Mouse (Mus musculus): ENCODE results near the gene Eps8. TPM values are rescaled to one million over a fixed set of nuclear protein-coding genes. Genes with fewer than 3 reads are reported as not detected.

The Eps8 gene
- total and polyA plus RNA-seq, 3 experiments, result 0.08 to 0.15 TPM; not detected in 1

DNA sequence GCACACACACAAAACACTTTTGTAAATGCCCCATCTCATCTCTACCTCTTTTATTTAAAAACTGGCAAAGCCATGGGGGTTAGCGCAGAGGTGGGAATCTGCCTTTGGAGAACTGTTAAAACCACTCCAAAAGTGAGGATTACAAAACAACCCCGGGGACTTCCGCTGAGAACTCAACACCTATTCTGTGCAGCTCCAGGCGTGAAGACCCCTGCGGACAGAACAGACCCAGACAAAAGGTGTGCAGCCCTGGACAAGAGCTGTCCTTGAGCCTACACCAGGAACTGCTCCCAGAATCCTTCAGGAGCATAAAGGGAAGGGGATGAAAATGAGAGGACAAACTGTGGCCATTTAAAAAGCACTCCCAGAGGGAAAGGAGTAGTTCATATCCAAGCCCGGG lies 159.4 kb downstream of the Eps8 start:
- Histone ChIP-seq H3K79me2 (ENCODE audit: control insufficient read depth, insufficient read depth, low read length, poor library complexity) (no peaks in the 10 kb centered on the region), H3K4me3 (ENCODE audit: control insufficient read depth in 1 of 2, insufficient read depth in 1 of 2, low read depth in 2 of 2, low read length in 2 of 2) (no peak overlapping the region), H3K4me1 (ENCODE audit: control insufficient read depth in 1 of 2, insufficient read depth in 2 of 2, low read length in 2 of 2) (no peaks in the 10 kb centered on the region), H3K9me3 (replicated peaks; ENCODE audit: insufficient read depth, low read length) (no peaks in the 10 kb centered on the region), H3K36me3 (ENCODE audit: control insufficient read depth in 1 of 2, insufficient read depth in 2 of 2, low read length in 2 of 2) (no peaks in the 10 kb centered on the region), H3K27me3 (ENCODE audit: control insufficient read depth in 1 of 2, insufficient read depth in 2 of 2, low read length in 2 of 2) (no peaks in the 10 kb centered on the region), H3K27ac (ENCODE audit: control insufficient read depth, low read depth, low read length) (no peak overlapping the region), H3K9ac (ENCODE audit: control insufficient read depth, low read depth, low read length, poor library complexity, severe bottlenecking) (no peak overlapping the region)
- no peak for DNase-seq (ENCODE audit: low read depth, low spot score)
- no peak for TF ChIP-seq E2F4 (IDR thresholded peaks at IDR 0.05; ENCODE audit: borderline replicate concordance, low read depth, low read length)

DNA sequence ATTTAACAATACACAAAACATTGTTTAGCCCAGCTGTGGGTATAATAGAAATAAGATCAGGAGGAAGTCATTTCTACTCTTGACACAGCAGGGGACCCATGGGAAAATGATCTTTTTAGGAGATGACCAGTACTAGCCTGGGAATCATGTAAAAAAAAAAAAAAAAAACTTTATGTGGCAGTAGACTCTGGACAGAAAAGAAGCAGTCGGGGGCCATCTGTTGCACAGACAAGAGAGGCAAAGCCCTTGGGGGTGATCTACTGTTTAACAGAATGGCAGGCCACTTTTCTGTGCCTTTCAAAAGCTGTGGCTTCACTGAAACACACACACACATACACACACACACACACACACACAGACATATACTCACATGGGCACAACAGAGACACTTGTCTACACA lies 159.9 kb downstream of the Eps8 start:
- no peak for DNase-seq (ENCODE audit: low read depth, low spot score)
- no peak overlapping the region for H3K9ac ChIP-seq (ENCODE audit: control insufficient read depth, low read depth, low read length, poor library complexity, severe bottlenecking)
- H3K36me3 ChIP-seq (ENCODE audit: control insufficient read depth in 1 of 2, insufficient read depth in 2 of 2, low read length in 2 of 2), result no peaks in the 10 kb centered on the region
- no peak overlapping the region for H3K27ac ChIP-seq (ENCODE audit: control insufficient read depth, low read depth, low read length)
- H3K9me3 ChIP-seq (replicated peaks; ENCODE audit: insufficient read depth, low read length), result no peaks in the 10 kb centered on the region
- no peaks in the 10 kb centered on the region for H3K27me3 ChIP-seq (ENCODE audit: control insufficient read depth in 1 of 2, insufficient read depth in 2 of 2, low read length in 2 of 2)
- no peak for TF ChIP-seq POLR2A (IDR thresholded peaks at IDR 0.05; ENCODE audit: control insufficient read depth in 1 of 2, insufficient read depth in 1 of 2, low read depth in 1 of 2, low read length in 2 of 2, poor library complexity in 1 of 2)
- TF ChIP-seq SIN3A (IDR thresholded peaks at IDR 0.05; ENCODE audit: low read length), result no peak
- TF ChIP-seq MAX (IDR thresholded peaks at IDR 0.05; ENCODE audit: low read length), result no peak
- no peaks in the 10 kb centered on the region for H3K79me2 ChIP-seq (ENCODE audit: control insufficient read depth, insufficient read depth, low read length, poor library complexity)
- no peaks in the 10 kb centered on the region for H3K4me1 ChIP-seq (ENCODE audit: control insufficient read depth in 1 of 2, insufficient read depth in 2 of 2, low read length in 2 of 2)
- H3K4me3 ChIP-seq (ENCODE audit: control insufficient read depth in 1 of 2, insufficient read depth in 1 of 2, low read depth in 2 of 2, low read length in 2 of 2), result no peak overlapping the region

DNA sequence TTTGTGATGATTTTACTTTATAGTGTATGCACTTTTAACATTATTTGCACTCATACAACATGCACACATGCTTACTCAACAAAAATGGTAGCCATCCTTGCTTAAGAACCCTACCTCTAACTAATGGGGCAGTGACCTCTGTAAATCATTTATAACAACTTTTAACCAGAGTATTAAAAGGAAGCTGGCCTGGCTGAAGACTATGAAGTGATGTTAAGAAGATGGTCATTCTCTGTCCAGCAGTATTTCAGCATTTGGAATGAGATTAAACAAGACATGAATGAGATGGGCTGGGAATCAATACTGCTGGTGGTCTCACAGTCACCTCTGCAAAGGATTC lies 160.6 kb downstream of the Eps8 start:
- no peak overlapping the region for H3K4me3 ChIP-seq (ENCODE audit: control insufficient read depth in 1 of 2, insufficient read depth in 1 of 2, low read depth in 2 of 2, low read length in 2 of 2)
- H3K9ac ChIP-seq (ENCODE audit: control insufficient read depth, low read depth, low read length, poor library complexity, severe bottlenecking), result no peak overlapping the region
- DNase-seq (ENCODE audit: low read depth, low spot score), result no peak
- H3K4me1 ChIP-seq (ENCODE audit: control insufficient read depth in 1 of 2, insufficient read depth in 2 of 2, low read length in 2 of 2), result no peaks in the 10 kb centered on the region
- H3K36me3 ChIP-seq (ENCODE audit: control insufficient read depth in 1 of 2, insufficient read depth in 2 of 2, low read length in 2 of 2), result no peaks in the 10 kb centered on the region
- TF ChIP-seq POLR2AphosphoS5 (IDR thresholded peaks at IDR 0.05; ENCODE audit: borderline replicate concordance, low read depth, low read length), result no peak
- TF ChIP-seq CHD2 (IDR thresholded peaks at IDR 0.05; ENCODE audit: low read length), result no peak
- no peak for TF ChIP-seq E2F4 (IDR thresholded peaks at IDR 0.05; ENCODE audit: borderline replicate concordance, low read depth, low read length)
- no peak for TF ChIP-seq TCF12 (IDR thresholded peaks at IDR 0.05; ENCODE audit: low read depth, low read length)
- no peak for TF ChIP-seq CTCF (IDR thresholded peaks at IDR 0.05 in 2 of 3, conservative IDR thresholded peaks at IDR 0.05 in 1 of 3; ENCODE audit: control insufficient read depth in 1 of 3, insufficient read depth in 1 of 3, low read depth in 2 of 3, low read length in 3 of 3, poor library complexity in 1 of 3, severe bottlenecking in 1 of 3)
- no peak for TF ChIP-seq MEF2A (IDR thresholded peaks at IDR 0.05; ENCODE audit: extremely low read depth, insufficient replicate concordance, low read depth, low read length, poor library complexity, severe bottlenecking)
- TF ChIP-seq ZC3H11A (IDR thresholded peaks at IDR 0.05; ENCODE audit: low read depth, low read length), result no peak
- TF ChIP-seq KAT2A (conservative IDR thresholded peaks at IDR 0.05; ENCODE audit: low read depth, low read length), result no peak
- TF ChIP-seq MYB (IDR thresholded peaks at IDR 0.05; ENCODE audit: low read depth, low read length), result no peak
- TF ChIP-seq RAD21 (IDR thresholded peaks at IDR 0.05; ENCODE audit: low read depth, low read length), result no peak
- no peak for TF ChIP-seq TBP (IDR thresholded peaks at IDR 0.05; ENCODE audit: low read depth, low read length)
- no peak for TF ChIP-seq HCFC1 (IDR thresholded peaks at IDR 0.05; ENCODE audit: low read depth, low read length)
- no peak for TF ChIP-seq MYC (IDR thresholded peaks at IDR 0.05; ENCODE audit: low read depth, low read length)
- no peak for TF ChIP-seq GATA1 (IDR thresholded peaks at IDR 0.05; ENCODE audit: low read depth, low read length)
- no peak for TF ChIP-seq MAX (IDR thresholded peaks at IDR 0.05; ENCODE audit: low read length)
- no peaks in the 10 kb centered on the region for H3K27me3 ChIP-seq (ENCODE audit: control insufficient read depth in 1 of 2, insufficient read depth in 2 of 2, low read length in 2 of 2)
- no peak overlapping the region for H3K27ac ChIP-seq (ENCODE audit: control insufficient read depth, low read depth, low read length)
- no peaks in the 10 kb centered on the region for H3K79me2 ChIP-seq (ENCODE audit: control insufficient read depth, insufficient read depth, low read length, poor library complexity)
- no peaks in the 10 kb centered on the region for H3K9me3 ChIP-seq (replicated peaks; ENCODE audit: insufficient read depth, low read length)
